Mouse (Mus musculus) fibroblast of lung, adult 2 months (primary cell): ENCODE results near the gene Slc5a9.
"Not testable (repeated sequence)": the region's sequence is repeated elsewhere in the genome, so short reads cannot be mapped to it uniquely, and the experiment has no call there.

Experiments
- DNase-seq: peaks from one replicate; pipeline ENCODE4 v3.0.0-alpha.2; 2011; ENCODE audit warnings: low read depth

Slc5a9 gene

GRCm38 (mm10) chr4:111902775-111903174 is at the start of gene Slc5a9:
Gene Slc5a9 (minus strand): TSS chr4:111902918.
- no peak for DNase-seq

GRCm38 (mm10) chr4:111919092-111919491 is 16.4 kb upstream of the Slc5a9 start, which contains the start of gene Skint8:
Gene Skint8 (plus strand): TSS chr4:111919392.
- no peak for DNase-seq

DNA sequence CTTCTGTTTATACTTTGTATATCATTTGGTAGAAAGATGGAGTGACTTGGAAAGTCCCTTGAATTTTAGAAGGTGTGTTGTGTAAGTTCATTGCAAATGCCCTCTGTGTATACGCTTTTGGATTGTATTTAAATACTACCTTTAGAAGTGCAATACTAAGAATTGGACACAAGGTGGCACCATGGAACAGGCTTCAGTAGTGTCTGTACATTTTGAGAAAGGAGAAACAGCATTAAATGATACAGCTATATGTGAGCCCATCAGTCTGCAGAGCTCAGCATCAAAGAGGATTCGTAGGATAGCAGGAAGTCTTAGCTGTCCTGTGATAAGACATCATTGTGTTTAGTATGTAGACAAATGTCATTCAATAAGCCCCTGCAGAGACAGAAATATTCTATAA is 5.2 kb upstream of the Slc5a9 start:
- DNase-seq, result no peak

DNA sequence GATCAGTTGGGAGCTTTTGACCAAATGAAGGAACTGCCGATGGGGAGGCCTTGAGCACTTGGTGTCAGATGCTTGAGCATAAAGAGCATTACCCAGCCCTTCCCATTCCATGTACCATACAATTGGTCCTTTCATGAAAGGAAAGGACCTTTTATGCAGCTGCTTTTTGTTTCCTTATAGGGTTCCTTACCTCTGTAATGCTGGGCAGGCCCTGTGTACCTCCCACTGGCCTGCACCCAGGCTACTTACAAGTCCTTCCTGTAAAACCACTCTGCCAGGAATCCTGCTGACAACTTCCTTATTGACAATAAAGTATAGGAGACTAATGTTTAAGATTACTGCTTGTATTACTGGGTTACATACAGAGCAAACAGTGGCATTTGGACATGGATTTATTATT is 1.2 kb downstream of the Slc5a9 start:
- DNase-seq, result no peak

DNA sequence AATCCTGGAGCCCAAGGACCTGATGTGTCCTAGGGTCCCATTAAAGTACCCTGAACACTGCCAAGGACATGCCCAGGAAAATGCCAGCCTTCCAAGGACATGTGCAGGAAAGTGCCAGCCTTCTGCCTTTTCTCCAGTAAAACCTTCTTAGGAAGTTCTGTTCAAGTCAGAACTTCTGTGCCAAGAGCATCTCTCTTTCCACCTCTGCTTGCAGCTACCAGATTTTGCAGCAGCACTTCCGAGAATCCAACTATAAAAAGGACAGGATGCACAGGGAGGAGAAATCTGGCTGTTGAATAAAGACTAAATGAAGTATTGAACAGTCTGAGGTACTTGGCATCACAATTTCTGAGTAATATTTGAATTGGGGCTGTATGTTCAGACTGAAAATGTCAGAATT is 2.2 kb downstream of the Slc5a9 start:
- not testable (repeated sequence) for DNase-seq

DNA sequence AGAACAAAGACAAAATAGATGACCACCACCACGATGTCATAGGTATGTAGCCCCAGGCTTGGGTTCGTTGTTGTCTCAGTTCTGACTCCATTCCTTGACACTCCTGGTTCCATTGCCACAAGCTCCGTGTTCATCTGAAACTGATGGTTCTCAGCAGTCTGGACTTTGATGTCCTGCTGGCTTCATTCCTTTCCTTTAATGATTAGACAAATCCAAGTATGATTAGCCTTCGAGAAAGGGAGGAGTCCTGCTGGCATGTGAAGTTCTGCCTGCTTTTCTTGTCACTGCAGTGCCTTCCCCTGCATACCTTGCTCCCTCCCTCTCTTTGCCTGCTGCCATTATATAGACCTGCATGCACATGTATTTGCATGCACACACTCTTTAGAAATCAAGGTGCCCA is 4.2 kb downstream of the Slc5a9 start:
- DNase-seq, result no peak

- no peak for DNase-seq
These were observed 5.0 kb downstream of the Slc5a9 start for GRCm38 (mm10) chr4:111897755-111898154.

- DNase-seq, result no peak
These were observed 10.6 kb downstream of the Slc5a9 start for GRCm38 (mm10) chr4:111892138-111892537.

- DNase-seq, result no peak
These were observed 16.1 kb downstream of the Slc5a9 start for GRCm38 (mm10) chr4:111886607-111887006.

DNA sequence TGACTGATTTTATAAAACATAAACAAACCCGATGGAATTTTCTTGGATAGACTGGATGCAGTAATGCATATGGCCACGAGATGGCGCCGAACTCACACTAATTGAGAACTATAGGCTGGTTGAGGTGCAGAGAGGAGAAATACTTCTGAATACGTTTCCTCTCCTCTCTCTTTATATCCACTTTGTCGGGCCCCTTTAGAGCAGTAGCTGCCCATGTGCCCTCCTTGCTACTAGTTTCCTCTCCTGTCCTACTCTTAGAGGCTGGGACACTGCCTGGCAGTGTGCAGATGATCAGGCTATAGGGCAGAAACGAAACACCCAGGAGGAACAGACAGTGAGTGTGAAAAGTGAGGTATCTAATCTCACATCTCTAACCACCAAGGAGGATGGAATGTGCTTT is 16.7 kb downstream of the Slc5a9 start:
- no peak for DNase-seq

- DNase-seq, result no peak
These were observed 19.2 kb downstream of the Slc5a9 start for GRCm38 (mm10) chr4:111883543-111883942.

- peak; percentile 11 for DNase-seq
These were observed 22.4 kb downstream of the Slc5a9 start for GRCm38 (mm10) chr4:111880112-111880875.

- DNase-seq, result no peak
These were observed 34.8 kb downstream of the Slc5a9 start for GRCm38 (mm10) chr4:111867743-111868401.

- no peak for DNase-seq
These were observed 36.0 kb downstream of the Slc5a9 start for GRCm38 (mm10) chr4:111866701-111867100.

GRCm38 (mm10) chr4:111852626-111853025 is 50.1 kb downstream of the Slc5a9 start:
- DNase-seq, result no peak

DNA sequence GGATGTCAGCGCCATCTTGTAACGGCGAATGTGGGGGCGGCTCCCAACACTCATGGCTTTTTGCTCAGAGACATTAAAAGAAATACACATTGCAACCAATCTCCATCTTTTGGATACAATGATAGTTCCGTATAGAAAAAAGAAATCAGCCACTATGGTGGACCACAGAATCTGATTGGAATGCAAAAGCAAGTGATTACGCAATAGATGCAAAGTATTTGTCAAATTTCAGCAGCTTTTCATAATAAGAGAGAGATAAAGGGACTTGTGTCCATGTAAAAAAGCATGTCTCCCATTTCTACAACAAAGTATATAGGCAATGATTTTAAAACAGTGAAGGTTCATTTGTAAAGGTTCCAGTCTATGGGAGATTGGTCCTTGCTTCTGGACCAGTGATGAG is 63.8 kb downstream of the Slc5a9 start:
- DNase-seq, result no peak
